Mouse (Mus musculus) kidney, postnatal 25 days (tissue): ENCODE measurements around the gene Cd164l2.

Experiments used
- DNase-seq, 2 experiments: peaks; one replicate each; pipeline ENCODE4 v3.0.0; 2021; ENCODE audit warnings: mixed read lengths in 2 of 2

Gene Cd164l2

GRCm38 (mm10) chr4:133211751-133212561 lies at the start of gene Cd164l2, which contains the start of gene Gpr3:
Gene Cd164l2 (plus strand): TSS chr4:133212131.
Gene Gpr3 (minus strand): TSS chr4:133212536.
- no peak for DNase-seq

- DNase-seq = peak in 1 of 2 experiments; percentile 2
These were observed 49.7 kb upstream of the Cd164l2 start for GRCm38 (mm10) chr4:133162196-133162595.

- peak in 1 of 2 experiments; percentile 7 for DNase-seq
These were observed 45.2 kb upstream of the Cd164l2 start for GRCm38 (mm10) chr4:133166773-133167172.

GRCm38 (mm10) chr4:133169237-133170055 lies 42.5 kb upstream of the Cd164l2 start:
- peak; percentile 29 to 62 for DNase-seq

- DNase-seq = no peak
These were observed 41.8 kb upstream of the Cd164l2 start for GRCm38 (mm10) chr4:133170056-133170524.

- DNase-seq = peak in 1 of 2 experiments; percentile 43
These were observed 41.3 kb upstream of the Cd164l2 start for GRCm38 (mm10) chr4:133170616-133171015.

- DNase-seq = no peak
These were observed 39.5 kb upstream of the Cd164l2 start for GRCm38 (mm10) chr4:133172451-133172850.

- peak in 1 of 2 experiments; percentile 56 for DNase-seq
These were observed 37.6 kb upstream of the Cd164l2 start for GRCm38 (mm10) chr4:133174361-133174760.

GRCm38 (mm10) chr4:133175274-133175673 lies 36.7 kb upstream of the Cd164l2 start:
- no peak for DNase-seq

- peak in 1 of 2 experiments; percentile 73 for DNase-seq
These were observed 35.8 kb upstream of the Cd164l2 start for GRCm38 (mm10) chr4:133175998-133176760.

- DNase-seq = no peak
These were observed 35.0 kb upstream of the Cd164l2 start for GRCm38 (mm10) chr4:133176761-133177403.

GRCm38 (mm10) chr4:133178305-133178704 lies 33.6 kb upstream of the Cd164l2 start:
- no peak for DNase-seq

GRCm38 (mm10) chr4:133179258-133179657 lies 32.7 kb upstream of the Cd164l2 start:
- no peak for DNase-seq

GRCm38 (mm10) chr4:133182439-133183033 lies 29.4 kb upstream of the Cd164l2 start:
- no peak for DNase-seq

GRCm38 (mm10) chr4:133184031-133184897 lies 27.7 kb upstream of the Cd164l2 start:
- DNase-seq = no peak

GRCm38 (mm10) chr4:133184898-133185665 lies 26.8 kb upstream of the Cd164l2 start:
- DNase-seq = peak in 1 of 2 experiments; percentile 58

- DNase-seq = no peak
These were observed 26.0 kb upstream of the Cd164l2 start for GRCm38 (mm10) chr4:133185893-133186292.

- DNase-seq = no peak
These were observed 25.1 kb upstream of the Cd164l2 start for GRCm38 (mm10) chr4:133186856-133187255.

GRCm38 (mm10) chr4:133189396-133189795 lies 22.5 kb upstream of the Cd164l2 start:
- peak; percentile 52 to 76 for DNase-seq

- no peak for DNase-seq
These were observed 17.4 kb upstream of the Cd164l2 start for GRCm38 (mm10) chr4:133194482-133194881.
